Mouse (Mus musculus) granulocyte monocyte progenitor cell, adult 5-6 weeks (primary cell): Measurements from ENCODE around the gene Gbe1. TPM values are rescaled to one million over a fixed set of nuclear protein-coding genes. Genes with fewer than 3 reads are reported as not detected.

Source experiments
- ATAC-seq: replicated peaks from 2 replicates; pipeline ENCODE4 v1.8.0; 2016; ENCODE audit warnings: mild to moderate bottlenecking, moderate TSS enrichment, inconsistent platforms; ENCODE audit not compliant: poor library complexity, severe bottlenecking
- total RNA-seq, 2 experiments: library from RNA; stranded (forward) in 1 of 2; stranded (reverse) in 1 of 2; fragments of 200-712, 200-1000 nt in 1 of 2; fragments of >200 nt in 1 of 2; fragmentation: Nextera tagmentation in 1 of 2; gene quantifications; 2 replicates each; pipeline ENCODE4 v1.2.3; 2014 to 2017

Gbe1 gene
- total RNA-seq, 2 experiments from 2014 or later, result 23.6 to 33.9 TPM

- no peak for ATAC-seq
Measured at GRCm38 (mm10) chr16:70550835-70551234, 237.1 kb downstream of the Gbe1 start.

- ATAC-seq, result no peak
Measured at GRCm38 (mm10) chr16:70561635-70562348, 248.0 kb downstream of the Gbe1 start.

GRCm38 (mm10) chr16:70562574-70562973, 248.8 kb downstream of the Gbe1 start:
- ATAC-seq, result no peak

GRCm38 (mm10) chr16:70563456-70563855, 249.7 kb downstream of the Gbe1 start:
- no peak for ATAC-seq

- ATAC-seq, result peak; percentile 82
Measured at GRCm38 (mm10) chr16:70568341-70569265, 254.9 kb downstream of the Gbe1 start.

- ATAC-seq, result no peak
Measured at GRCm38 (mm10) chr16:70585964-70586363, 272.2 kb downstream of the Gbe1 start.

GRCm38 (mm10) chr16:70602326-70602725, 288.6 kb downstream of the Gbe1 start:
- no peak for ATAC-seq

GRCm38 (mm10) chr16:70608358-70608757, 294.6 kb downstream of the Gbe1 start:
- ATAC-seq, result no peak

- no peak for ATAC-seq
Measured at GRCm38 (mm10) chr16:70617691-70618090, 303.9 kb downstream of the Gbe1 start.

GRCm38 (mm10) chr16:70618168-70618567, 304.4 kb downstream of the Gbe1 start:
- ATAC-seq, result no peak
